Mouse (Mus musculus) spleen, adult 2 months (tissue): ENCODE measurements around the gene Hist1h2af.
"Not testable (repeated sequence)": the region's sequence is repeated elsewhere in the genome, so short reads cannot be mapped to it uniquely, and the experiment has no call there.

Experiments
- CTCF ChIP-seq: fragments of 200-500 bp; IDR thresholded peaks from 2 replicates; pipeline ENCODE4 v1.5.1; 2011; ENCODE audit warnings: mild to moderate bottlenecking, inconsistent platforms; ENCODE audit not compliant: insufficient read depth, insufficient read length, insufficient replicate concordance; ENCODE audit errors: extremely low read depth
- POLR2A ChIP-seq: fragments of 200-500 bp; IDR thresholded peaks from 2 replicates; pipeline ENCODE4 v1.6.1; 2011; ENCODE audit warnings: low read depth, low read length, inconsistent platforms

- not testable (repeated sequence) for TF ChIP-seq CTCF, POLR2A
Measured at GRCm38 (mm10) chr13:23573034-23573897, 39.6 kb downstream of the Hist1h2af start.
